Mouse (Mus musculus) heart, adult 2 months (tissue): ENCODE measurements around the gene Trim28.

Experiments
- CTCF ChIP-seq: fragments of 200-600 bp; IDR thresholded peaks from 2 replicates; pipeline ENCODE4 v1.8.1; 2022; ENCODE audit warnings: antibody characterized with exemption, mild to moderate bottlenecking, moderate library complexity
- EP300 ChIP-seq: fragments of 200-500 bp; IDR thresholded peaks from 2 replicates; pipeline ENCODE4 v1.6.1; 2011; ENCODE audit warnings: low read depth, low read length, control low read depth; ENCODE audit not compliant: insufficient read depth
- POLR2A ChIP-seq: fragments of 200-500 bp; IDR thresholded peaks from 2 replicates; pipeline ENCODE4 v1.6.1; 2011; ENCODE audit warnings: mild to moderate bottlenecking, low read depth, low read length, control low read depth; ENCODE audit not compliant: insufficient read depth

DNA sequence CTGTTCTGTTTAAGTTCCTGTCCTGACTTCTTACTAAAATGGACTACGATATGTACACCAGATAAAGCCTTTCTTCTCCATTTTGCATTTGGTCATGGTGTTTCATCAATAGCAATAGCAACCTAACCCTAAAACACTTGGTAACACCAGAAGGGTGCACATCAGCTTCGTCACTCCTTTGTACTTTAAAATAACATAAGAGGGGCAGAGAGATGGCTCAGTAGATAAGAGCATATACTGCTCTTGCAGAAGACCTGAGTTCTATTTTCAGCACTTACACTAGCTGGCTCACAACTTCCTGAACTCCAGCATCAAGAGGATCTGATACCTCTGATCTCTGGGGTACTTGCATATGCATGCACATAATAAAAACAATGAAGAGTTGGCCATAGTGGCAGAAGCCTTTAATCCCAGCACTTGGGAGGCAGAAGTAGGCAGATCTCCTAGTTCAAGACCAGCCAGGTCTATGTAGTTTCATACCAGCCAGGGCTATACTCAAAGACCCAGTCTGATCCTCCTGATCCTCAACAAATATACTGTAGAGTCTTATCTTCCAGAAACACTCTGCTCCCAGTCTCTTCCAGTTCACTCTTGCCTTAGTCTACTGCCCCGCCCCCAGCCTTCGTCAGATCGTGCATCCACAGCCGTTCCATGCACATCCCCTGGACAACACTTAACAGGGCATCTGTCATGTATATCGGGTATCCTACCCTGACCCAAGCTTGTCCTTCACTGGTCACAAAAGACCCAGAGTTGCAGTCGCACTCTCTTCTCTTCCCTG, 11.3 kb upstream of the Trim28 start:
- TF ChIP-seq POLR2A (no peak), EP300 (no peak), CTCF (no peak)
